Mouse (Mus musculus): ENCODE data around the gene Ggta1. TPM values are rescaled to one million over a fixed set of nuclear protein-coding genes. Genes with fewer than 3 reads are reported as not detected.

Ggta1 gene
- polyA plus RNA-seq, 1 experiment, result 16.2 TPM

- H3K27ac ChIP-seq (ENCODE audit: control insufficient read depth, insufficient read depth, low read depth, low read length, poor library complexity), result no peak overlapping the region
- H3K4me1 ChIP-seq (ENCODE audit: control insufficient read depth, insufficient read depth, low read length), result peaks cover 1% of the 10 kb centered on the region; the same call in 1 of the 2 replicates
- TF ChIP-seq CTCF (IDR thresholded peaks at IDR 0.05; ENCODE audit: control insufficient read depth, insufficient read depth, low read length), result no peak
- TF ChIP-seq POLR2A (IDR thresholded peaks at IDR 0.05; ENCODE audit: borderline replicate concordance, control insufficient read depth, low read depth, low read length), result no peak
- H3K4me3 ChIP-seq (replicated peaks; ENCODE audit: control insufficient read depth, low read depth, low read length), result no peak overlapping the region
- WGBS, result 64% methylated on average over 1 of the region's 1 CpGs
Measured at GRCm38 (mm10) chr2:35420681-35421080, 42.4 kb downstream of the Ggta1 start.

- H3K4me3 ChIP-seq (replicated peaks; ENCODE audit: control insufficient read depth, low read depth, low read length), result no peak overlapping the region
- peaks cover 1% of the 10 kb centered on the region; the same call in 1 of the 2 replicates for H3K4me1 ChIP-seq (ENCODE audit: control insufficient read depth, insufficient read depth, low read length)
- TF ChIP-seq CTCF (IDR thresholded peaks at IDR 0.05; ENCODE audit: control insufficient read depth, insufficient read depth, low read length), result no peak
- TF ChIP-seq POLR2A (IDR thresholded peaks at IDR 0.05; ENCODE audit: borderline replicate concordance, control insufficient read depth, low read depth, low read length), result no peak
- WGBS, result 69% methylated on average over 2 of the region's 2 CpGs
- 0 out of 2 replicates have a peak overlapping the region, but pooled peaks have one; percentile 34 for H3K27ac ChIP-seq (ENCODE audit: control insufficient read depth, insufficient read depth, low read depth, low read length, poor library complexity)
Measured at GRCm38 (mm10) chr2:35419671-35420070, 43.4 kb downstream of the Ggta1 start.

GRCm38 (mm10) chr2:35419243-35419642 lies 43.8 kb downstream of the Ggta1 start:
- 0 out of 2 replicates have a peak overlapping the region, but pooled peaks have one; percentile 34 for H3K27ac ChIP-seq (ENCODE audit: control insufficient read depth, insufficient read depth, low read depth, low read length, poor library complexity)
- TF ChIP-seq POLR2A (IDR thresholded peaks at IDR 0.05; ENCODE audit: borderline replicate concordance, control insufficient read depth, low read depth, low read length) (no peak), CTCF (IDR thresholded peaks at IDR 0.05; ENCODE audit: control insufficient read depth, insufficient read depth, low read length) (no peak)
- H3K4me3 ChIP-seq (replicated peaks; ENCODE audit: control insufficient read depth, low read depth, low read length), result no peak overlapping the region
- H3K4me1 ChIP-seq (ENCODE audit: control insufficient read depth, insufficient read depth, low read length), result peaks cover 1% of the 10 kb centered on the region; the same call in 1 of the 2 replicates
- 77% methylated on average over 4 of the region's 4 CpGs for WGBS

GRCm38 (mm10) chr2:35417231-35417630 lies 45.8 kb downstream of the Ggta1 start:
- TF ChIP-seq POLR2A (IDR thresholded peaks at IDR 0.05; ENCODE audit: borderline replicate concordance, control insufficient read depth, low read depth, low read length) (no peak), CTCF (IDR thresholded peaks at IDR 0.05; ENCODE audit: control insufficient read depth, insufficient read depth, low read length) (no peak)
- Histone ChIP-seq H3K4me3 (replicated peaks; ENCODE audit: control insufficient read depth, low read depth, low read length) (no peak overlapping the region), H3K27ac (ENCODE audit: control insufficient read depth, insufficient read depth, low read depth, low read length, poor library complexity) (no peak overlapping the region), H3K4me1 (ENCODE audit: control insufficient read depth, insufficient read depth, low read length) (peaks cover 1% of the 10 kb centered on the region; the same call in 1 of the 2 replicates)
- WGBS, result 7% methylated on average over 1 of the region's 1 CpGs

GRCm38 (mm10) chr2:35416473-35416872 lies 46.6 kb downstream of the Ggta1 start:
- TF ChIP-seq CTCF (IDR thresholded peaks at IDR 0.05; ENCODE audit: control insufficient read depth, insufficient read depth, low read length), result no peak
- TF ChIP-seq POLR2A (IDR thresholded peaks at IDR 0.05; ENCODE audit: borderline replicate concordance, control insufficient read depth, low read depth, low read length), result no peak
- 25% methylated on average over 6 of the region's 6 CpGs for WGBS
- Histone ChIP-seq H3K27ac (ENCODE audit: control insufficient read depth, insufficient read depth, low read depth, low read length, poor library complexity) (no peak overlapping the region), H3K4me1 (ENCODE audit: control insufficient read depth, insufficient read depth, low read length) (peaks cover 1% of the 10 kb centered on the region; the same call in 1 of the 2 replicates), H3K4me3 (replicated peaks; ENCODE audit: control insufficient read depth, low read depth, low read length) (no peak overlapping the region)

GRCm38 (mm10) chr2:35412810-35413209 lies 50.2 kb downstream of the Ggta1 start:
- Histone ChIP-seq H3K4me1 (ENCODE audit: control insufficient read depth, insufficient read depth, low read length) (no peaks in the 10 kb centered on the region; the same call in 1 of the 2 replicates), H3K27ac (ENCODE audit: control insufficient read depth, insufficient read depth, low read depth, low read length, poor library complexity) (no peak overlapping the region), H3K4me3 (replicated peaks; ENCODE audit: control insufficient read depth, low read depth, low read length) (no peak overlapping the region)
- TF ChIP-seq CTCF (IDR thresholded peaks at IDR 0.05; ENCODE audit: control insufficient read depth, insufficient read depth, low read length) (no peak), POLR2A (IDR thresholded peaks at IDR 0.05; ENCODE audit: borderline replicate concordance, control insufficient read depth, low read depth, low read length) (no peak)
- 94% methylated on average over 3 of the region's 3 CpGs for WGBS

- TF ChIP-seq CTCF (IDR thresholded peaks at IDR 0.05; ENCODE audit: control insufficient read depth, insufficient read depth, low read length) (no peak), POLR2A (IDR thresholded peaks at IDR 0.05; ENCODE audit: borderline replicate concordance, control insufficient read depth, low read depth, low read length) (no peak)
- H3K4me1 ChIP-seq (ENCODE audit: control insufficient read depth, insufficient read depth, low read length), result no peaks in the 10 kb centered on the region; the same call in 1 of the 2 replicates
- WGBS, result 90% methylated on average over 2 of the region's 2 CpGs
- H3K27ac ChIP-seq (ENCODE audit: control insufficient read depth, insufficient read depth, low read depth, low read length, poor library complexity), result no peak overlapping the region
- H3K4me3 ChIP-seq (replicated peaks; ENCODE audit: control insufficient read depth, low read depth, low read length), result no peak overlapping the region
Measured at GRCm38 (mm10) chr2:35412246-35412645, 50.8 kb downstream of the Ggta1 start.

- Histone ChIP-seq H3K27ac (ENCODE audit: control insufficient read depth, insufficient read depth, low read depth, low read length, poor library complexity) (no peak overlapping the region), H3K4me3 (replicated peaks; ENCODE audit: control insufficient read depth, low read depth, low read length) (no peak overlapping the region), H3K4me1 (ENCODE audit: control insufficient read depth, insufficient read depth, low read length) (no peaks in the 10 kb centered on the region; the same call in 1 of the 2 replicates)
- 75% methylated on average over 10 of the region's 10 CpGs for WGBS
- TF ChIP-seq CTCF (IDR thresholded peaks at IDR 0.05; ENCODE audit: control insufficient read depth, insufficient read depth, low read length), result no peak
- no peak for TF ChIP-seq POLR2A (IDR thresholded peaks at IDR 0.05; ENCODE audit: borderline replicate concordance, control insufficient read depth, low read depth, low read length)
Measured at GRCm38 (mm10) chr2:35411640-35412190, 51.3 kb downstream of the Ggta1 start.
